Mouse (Mus musculus): ENCODE data around the gene Hacd2. TPM values are rescaled to one million over a fixed set of nuclear protein-coding genes. Genes with fewer than 3 reads are reported as not detected.
A peak's percentile ranks its signal among the peaks of the same experiment; 100 is the strongest.

Gene Hacd2
- polyA plus RNA-seq, 2 experiments, result 52.8 to 62.2 TPM

- no peaks in the 10 kb centered on the region for H3K9me3 ChIP-seq (ENCODE audit: control insufficient read depth, low read length)
- 86% methylated on average over 1 of the region's 1 CpGs for WGBS
- no peak overlapping the region for H3K4me3 ChIP-seq (replicated peaks; ENCODE audit: low read length)
These were observed 30.0 kb downstream of the Hacd2 start for GRCm38 (mm10) chr16:35052191-35052590.

GRCm38 (mm10) chr16:35054432-35055193 lies 32.4 kb downstream of the Hacd2 start:
- Histone ChIP-seq H3K27ac (replicated peaks; ENCODE audit: low read depth, low read length) (no peak overlapping the region), H3K4me3 (replicated peaks; ENCODE audit: low read length) (no peak overlapping the region), H3K9ac (ENCODE audit: low read depth, low read length, severe bottlenecking) (no peak overlapping the region), H3K36me3 (ENCODE audit: control insufficient read depth, insufficient read depth, low read length) (peaks cover 12% of the 10 kb centered on the region), H3K4me2 (replicated peaks; ENCODE audit: low read depth, low read length, severe bottlenecking) (no peak overlapping the region), H3K4me1 (ENCODE audit: control insufficient read depth, insufficient read depth, low read length) (no peaks in the 10 kb centered on the region), H3K9me3 (ENCODE audit: control insufficient read depth, low read length) (no peaks in the 10 kb centered on the region), H3K27me3 (ENCODE audit: control insufficient read depth, insufficient read depth, low read length) (no peaks in the 10 kb centered on the region)
- 89% methylated on average over 8 of the region's 8 CpGs for WGBS
- ATAC-seq (ENCODE audit: low FRiP score, low read depth), result no peak
- TF ChIP-seq POLR2A (IDR thresholded peaks at IDR 0.05; ENCODE audit: borderline replicate concordance, extremely low read depth, insufficient read depth, insufficient read length), result no peak
- DNase-seq (ENCODE audit: low spot score), result no peak

More at GRCm38 (mm10) chr16:35052191-35052590, 30.0 kb downstream of the Hacd2 start:
- Histone ChIP-seq H3K4me2 (replicated peaks; ENCODE audit: low read depth, low read length, severe bottlenecking) (no peak overlapping the region), H3K4me1 (ENCODE audit: control insufficient read depth, insufficient read depth, low read length) (no peaks in the 10 kb centered on the region), H3K36me3 (ENCODE audit: control insufficient read depth, insufficient read depth, low read length) (peaks cover 6% of the 10 kb centered on the region; the same call in 1 of the 2 replicates), H3K9ac (ENCODE audit: low read depth, low read length, severe bottlenecking) (no peak overlapping the region), H3K27ac (replicated peaks; ENCODE audit: low read depth, low read length) (no peak overlapping the region), H3K27me3 (ENCODE audit: control insufficient read depth, insufficient read depth, low read length) (no peaks in the 10 kb centered on the region)
- DNase-seq (ENCODE audit: low spot score) (no peak), ATAC-seq (ENCODE audit: low FRiP score, low read depth) (no peak)
- no peak for TF ChIP-seq POLR2A (IDR thresholded peaks at IDR 0.05; ENCODE audit: borderline replicate concordance, extremely low read depth, insufficient read depth, insufficient read length)

GRCm38 (mm10) chr16:35055194-35055506 lies 32.9 kb downstream of the Hacd2 start:
- H3K9me3 ChIP-seq (ENCODE audit: control insufficient read depth, low read length), result no peaks in the 10 kb centered on the region
- ATAC-seq (ENCODE audit: low FRiP score, low read depth) (no peak), DNase-seq (ENCODE audit: low spot score) (no peak)
- H3K27ac ChIP-seq (replicated peaks; ENCODE audit: low read depth, low read length), result no peak overlapping the region
- no peak overlapping the region for H3K9ac ChIP-seq (ENCODE audit: low read depth, low read length, severe bottlenecking)
- no peak overlapping the region for H3K4me3 ChIP-seq (replicated peaks; ENCODE audit: low read length)
- TF ChIP-seq POLR2A (IDR thresholded peaks at IDR 0.05; ENCODE audit: borderline replicate concordance, extremely low read depth, insufficient read depth, insufficient read length), result no peak
- H3K27me3 ChIP-seq (ENCODE audit: control insufficient read depth, insufficient read depth, low read length), result no peaks in the 10 kb centered on the region
- H3K4me2 ChIP-seq (replicated peaks; ENCODE audit: low read depth, low read length, severe bottlenecking), result no peak overlapping the region
- no peaks in the 10 kb centered on the region for H3K4me1 ChIP-seq (ENCODE audit: control insufficient read depth, insufficient read depth, low read length)
- 73% methylated on average over 1 of the region's 1 CpGs for WGBS
- H3K36me3 ChIP-seq (ENCODE audit: control insufficient read depth, insufficient read depth, low read length), result peaks cover 12% of the 10 kb centered on the region

GRCm38 (mm10) chr16:35055861-35056260 lies 33.6 kb downstream of the Hacd2 start:
- H3K4me3 ChIP-seq (replicated peaks; ENCODE audit: low read length), result no peak overlapping the region
- no peak overlapping the region for H3K27ac ChIP-seq (replicated peaks; ENCODE audit: low read depth, low read length)
- H3K4me1 ChIP-seq (ENCODE audit: control insufficient read depth, insufficient read depth, low read length), result no peaks in the 10 kb centered on the region
- 96% methylated on average over 1 of the region's 1 CpGs for WGBS
- no peaks in the 10 kb centered on the region for H3K27me3 ChIP-seq (ENCODE audit: control insufficient read depth, insufficient read depth, low read length)
- ATAC-seq (ENCODE audit: low FRiP score, low read depth) (no peak), DNase-seq (ENCODE audit: low spot score) (no peak)
- no peaks in the 10 kb centered on the region for H3K9me3 ChIP-seq (ENCODE audit: control insufficient read depth, low read length)
- no peak overlapping the region for H3K4me2 ChIP-seq (replicated peaks; ENCODE audit: low read depth, low read length, severe bottlenecking)
- H3K36me3 ChIP-seq (ENCODE audit: control insufficient read depth, insufficient read depth, low read length), result peaks cover 12% of the 10 kb centered on the region
- no peak for TF ChIP-seq POLR2A (IDR thresholded peaks at IDR 0.05; ENCODE audit: borderline replicate concordance, extremely low read depth, insufficient read depth, insufficient read length)
- H3K9ac ChIP-seq (ENCODE audit: low read depth, low read length, severe bottlenecking), result no peak overlapping the region

- ATAC-seq (ENCODE audit: low FRiP score, low read depth) (no peak; the same call in 1 of the 2 replicates), DNase-seq (ENCODE audit: low spot score) (peak; percentile 73)
- 17% methylated on average over 5 of the region's 5 CpGs for WGBS
- no peak overlapping the region for H3K4me2 ChIP-seq (replicated peaks; ENCODE audit: low read depth, low read length, severe bottlenecking)
- no peak overlapping the region for H3K9ac ChIP-seq (ENCODE audit: low read depth, low read length, severe bottlenecking)
- H3K4me3 ChIP-seq (replicated peaks; ENCODE audit: low read length), result no peak overlapping the region
- no peaks in the 10 kb centered on the region for H3K9me3 ChIP-seq (ENCODE audit: control insufficient read depth, low read length)
- H3K36me3 ChIP-seq (ENCODE audit: control insufficient read depth, insufficient read depth, low read length), result peaks cover 8% of the 10 kb centered on the region
- TF ChIP-seq POLR2A (IDR thresholded peaks at IDR 0.05; ENCODE audit: borderline replicate concordance, extremely low read depth, insufficient read depth, insufficient read length), result no peak
- H3K27me3 ChIP-seq (ENCODE audit: control insufficient read depth, insufficient read depth, low read length), result no peaks in the 10 kb centered on the region
- no peaks in the 10 kb centered on the region for H3K4me1 ChIP-seq (ENCODE audit: control insufficient read depth, insufficient read depth, low read length)
- H3K27ac ChIP-seq (replicated peaks; ENCODE audit: low read depth, low read length), result no peak overlapping the region
These were observed 34.1 kb downstream of the Hacd2 start for GRCm38 (mm10) chr16:35056306-35056705.
